Mouse (Mus musculus) cortical plate, adult 2 months (tissue): ENCODE data around the gene Bnip3.

ENCODE experiments used
- CTCF ChIP-seq: fragments of 200-500 bp; IDR thresholded peaks from 2 replicates; pipeline ENCODE4 v1.5.1; 2011; ENCODE audit warnings: mild to moderate bottlenecking, control low read depth, low read length; ENCODE audit not compliant: insufficient read depth; ENCODE audit errors: extremely low read depth
- POLR2A ChIP-seq: fragments of 200-500 bp; IDR thresholded peaks from 2 replicates; pipeline ENCODE4 v1.6.1; 2011; ENCODE audit warnings: mild to moderate bottlenecking, low read length, control low read depth; ENCODE audit not compliant: insufficient read depth; ENCODE audit errors: extremely low read depth

- TF ChIP-seq CTCF (no peak), POLR2A (no peak)
These were observed 29.7 kb upstream of the Bnip3 start for GRCm38 (mm10) chr7:138938991-138939390.
